Mouse (Mus musculus): ENCODE data around the gene Sln.

Sln gene

DNA sequence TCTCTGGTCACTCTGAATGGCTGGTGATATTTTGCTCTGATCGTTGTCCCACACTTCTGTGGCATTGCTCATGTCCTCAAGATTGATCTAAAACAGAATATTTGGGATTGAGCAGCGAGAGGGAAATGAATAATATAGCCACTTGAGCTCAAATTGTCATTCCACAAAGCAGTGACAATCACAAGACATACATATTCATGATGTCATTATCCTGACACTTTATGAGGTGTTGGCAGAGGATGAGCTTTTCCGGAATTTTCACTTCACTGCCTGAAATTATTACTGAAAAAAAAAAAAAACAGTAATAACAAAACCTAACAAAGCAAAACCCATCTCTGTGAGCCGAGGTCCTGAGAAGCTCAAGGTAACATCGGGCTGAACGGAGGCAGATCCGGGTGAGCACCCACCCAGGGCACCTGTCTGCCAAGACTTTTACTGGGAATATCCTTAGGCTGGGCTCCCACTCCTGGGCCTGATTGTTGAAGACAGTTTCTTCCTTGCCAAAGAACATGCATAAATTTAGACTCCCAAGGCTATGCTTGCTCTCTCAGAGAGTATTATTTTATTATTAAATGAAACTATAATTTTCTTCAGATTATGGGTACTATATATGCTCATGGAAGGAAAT is 53.4 kb downstream of the Sln start:
- DNase-seq (ENCODE audit: inconsistent age in 2 of 2, low spot score in 1 of 2) = no peak
